Mouse (Mus musculus): ENCODE measurements at regions not wholly inside any gene's neighbourhood (a gene's known extent, or its start where the extent isn't known, plus 50 kb on each side); places are given as distances from the start of the nearest gene placed in this dataset.

DNA sequence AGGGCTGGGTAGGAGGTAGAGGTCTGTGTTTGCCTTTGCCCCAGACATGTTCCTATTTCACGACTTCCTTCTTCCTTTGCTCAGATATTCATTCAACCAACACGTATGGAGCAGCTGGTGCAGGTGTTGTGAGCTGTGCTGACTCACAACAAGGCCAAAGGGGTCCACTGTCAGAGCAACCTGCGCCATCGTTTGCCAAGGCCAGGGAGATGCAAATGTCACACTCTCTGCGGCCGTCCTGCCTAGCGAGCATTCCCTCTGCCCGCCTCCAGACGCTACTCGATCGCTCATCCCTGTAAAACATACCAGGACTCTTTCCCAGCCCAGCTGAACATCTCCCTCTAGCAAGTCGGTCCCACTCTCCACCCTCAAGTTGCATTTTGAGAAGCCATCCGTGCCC, 99.2 kb upstream of the Zbtb40 start:
- no peaks in the 10 kb centered on the region for H3K36me3 ChIP-seq (replicated peaks in 1 of 2; ENCODE audit: control insufficient read depth in 1 of 2, insufficient read depth in 1 of 2, low read length in 1 of 2)
- TF ChIP-seq SMC3 (IDR thresholded peaks at IDR 0.05; ENCODE audit: low read depth, low read length) (no peak), MYC (IDR thresholded peaks at IDR 0.05; ENCODE audit: low read depth, low read length) (no peak), POLR2AphosphoS2 (IDR thresholded peaks at IDR 0.05; ENCODE audit: low read depth, low read length) (no peak), RCOR1 (conservative IDR thresholded peaks at IDR 0.05; ENCODE audit: low read depth, low read length) (no peak), CHD2 (IDR thresholded peaks at IDR 0.05; ENCODE audit: low read length) (no peak), NELFE (IDR thresholded peaks at IDR 0.05; ENCODE audit: low read depth, low read length) (no peak), RAD21 (IDR thresholded peaks at IDR 0.05; ENCODE audit: low read depth, low read length) (no peak), BHLHE40 (IDR thresholded peaks at IDR 0.05; ENCODE audit: low read depth, low read length) (no peak), USF2 (conservative IDR thresholded peaks at IDR 0.05; ENCODE audit: low read depth, low read length) (no peak), ZKSCAN1 (IDR thresholded peaks at IDR 0.05; ENCODE audit: borderline replicate concordance, low read depth, low read length) (no peak)
- H3K4me2 ChIP-seq (ENCODE audit: insufficient read depth, low read depth, poor library complexity, severe bottlenecking), result no peak overlapping the region
- peaks cover 10% of the 10 kb centered on the region for H3K9me3 ChIP-seq (replicated peaks; ENCODE audit: low read length)
- dilution Hi-C loops (cut with MboI; ENCODE audit: extremely low pct_ligation_motif_present, extremely low pct_unique_long_range_greater_than_20kb, low sequenced_read_pairs), result no loop called here
- H3K27ac ChIP-seq (ENCODE audit: insufficient read depth, low read depth), result no peak overlapping the region
- H3K79me2 ChIP-seq (replicated peaks; ENCODE audit: control insufficient read depth, extremely low read depth, insufficient read depth, poor library complexity, severe bottlenecking), result no peaks in the 10 kb centered on the region
- H3K27me3 ChIP-seq (replicated peaks), result peaks cover 60% of the 10 kb centered on the region
- no peaks in the 10 kb centered on the region; a peak in 1 of 4 replicates for H3K4me1 ChIP-seq (ENCODE audit: control insufficient read depth in 1 of 2, insufficient read depth in 2 of 2)
- DNase-seq (ENCODE audit: extremely low read depth), result no peak
- H3K9ac ChIP-seq (ENCODE audit: insufficient read depth, low read depth), result no peak overlapping the region
- in situ Hi-C loops (cut with MboI; ENCODE audit: low pct_ligation_motif_present, low pct_unique_long_range_greater_than_20kb, low sequenced_read_pairs), result no loop called here
- H3K4me3 ChIP-seq (replicated peaks in 1 of 3; ENCODE audit: low read depth in 2 of 3, low read length in 2 of 3, poor library complexity in 1 of 3), result no peak overlapping the region

DNA sequence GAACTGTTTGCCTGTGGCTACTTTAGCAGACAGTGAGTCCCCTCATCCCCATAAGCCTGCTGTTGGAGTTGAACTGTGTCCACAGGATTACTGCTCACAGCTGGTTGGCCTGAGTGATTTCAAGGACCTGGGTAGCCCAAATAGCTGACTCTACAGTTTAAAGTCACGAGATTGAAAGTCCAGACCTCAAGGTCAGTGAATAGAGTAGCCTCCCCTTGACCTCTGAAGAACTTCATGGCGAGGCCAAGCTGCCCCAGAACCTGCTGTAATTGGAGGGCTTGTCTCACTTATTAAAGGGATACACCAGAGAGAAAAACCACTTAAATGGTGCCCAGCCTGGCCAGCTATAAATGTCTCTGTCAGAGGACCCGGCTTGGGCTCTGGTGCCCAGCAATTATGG, 97.7 kb upstream of the Zbtb40 start:
- in situ Hi-C loops (cut with MboI; ENCODE audit: low pct_ligation_motif_present, low pct_unique_long_range_greater_than_20kb, low sequenced_read_pairs) (no loop called here), dilution Hi-C loops (cut with MboI; ENCODE audit: extremely low pct_ligation_motif_present, extremely low pct_unique_long_range_greater_than_20kb, low sequenced_read_pairs) (no loop called here)
- Histone ChIP-seq H3K4me1 (ENCODE audit: control insufficient read depth in 1 of 2, insufficient read depth in 2 of 2) (no peaks in the 10 kb centered on the region; a peak in 1 of 4 replicates), H3K9me3 (replicated peaks; ENCODE audit: low read length) (peaks cover 2% of the 10 kb centered on the region), H3K36me3 (replicated peaks in 1 of 2; ENCODE audit: control insufficient read depth in 1 of 2, insufficient read depth in 1 of 2, low read length in 1 of 2) (no peaks in the 10 kb centered on the region), H3K27me3 (replicated peaks) (peaks cover 67% of the 10 kb centered on the region), H3K9ac (ENCODE audit: insufficient read depth, low read depth) (no peak overlapping the region), H3K4me3 (replicated peaks in 1 of 3; ENCODE audit: low read depth in 2 of 3, low read length in 2 of 3, poor library complexity in 1 of 3) (no peak overlapping the region), H3K27ac (ENCODE audit: insufficient read depth, low read depth) (no peak overlapping the region), H3K79me2 (replicated peaks; ENCODE audit: control insufficient read depth, extremely low read depth, insufficient read depth, poor library complexity, severe bottlenecking) (no peaks in the 10 kb centered on the region), H3K4me2 (ENCODE audit: insufficient read depth, low read depth, poor library complexity, severe bottlenecking) (no peak overlapping the region)
- DNase-seq (ENCODE audit: extremely low read depth), result no peak
- TF ChIP-seq ZMIZ1 (IDR thresholded peaks at IDR 0.05; ENCODE audit: low read depth, low read length) (no peak), CTCF (conservative IDR thresholded peaks at IDR 0.05 in 1 of 2, IDR thresholded peaks at IDR 0.05 in 1 of 2; ENCODE audit: low read depth in 2 of 2, low read length in 2 of 2) (no peak), NRF1 (IDR thresholded peaks at IDR 0.05; ENCODE audit: low read depth, low read length) (no peak), E2F4 (IDR thresholded peaks at IDR 0.05; ENCODE audit: insufficient replicate concordance, low read depth, low read length) (no peak), NELFE (IDR thresholded peaks at IDR 0.05; ENCODE audit: low read depth, low read length) (no peak), CHD1 (IDR thresholded peaks at IDR 0.05; ENCODE audit: low read depth, low read length) (no peak), USF2 (conservative IDR thresholded peaks at IDR 0.05; ENCODE audit: low read depth, low read length) (no peak), BHLHE40 (IDR thresholded peaks at IDR 0.05; ENCODE audit: low read depth, low read length) (no peak), CHD2 (IDR thresholded peaks at IDR 0.05; ENCODE audit: low read length) (no peak), MYC (IDR thresholded peaks at IDR 0.05; ENCODE audit: low read depth, low read length) (no peak)

Data from CH12.LX (cell line).